ENCODE assay signal across 8 mouse cellular contexts in genomic region chr7:140048361-140049114, GRCm38 (mm10). TPM values are rescaled to one million over a fixed set of nuclear protein-coding genes. Genes with fewer than 3 reads are reported as not detected.
DNase-seq lines count a peak whose midpoint lies in the region; ATAC-seq and TF ChIP-seq lines count a peak whose summit lies in the region.

TSS of gene Msx3 (minus strand) at chr7:140049089.

- peak within 1 kb of the TSS; percentile 86 for H3K4me2 ChIP-seq in intestine, embryonic 16.5 days (ENCODE audit: low read depth, low read length)
- peak within 1 kb of the TSS; percentile 58 for H3K4me2 ChIP-seq in neural tube, embryonic 14.5 days (ENCODE audit: low read depth, low read length)

- H3K27ac ChIP-seq in layer of hippocampus, adult 2 months = no peak within 1 kb of the TSS
- no peak within 1 kb of the TSS for H3K27ac ChIP-seq in intestine, embryonic 16.5 days (ENCODE audit: low read length)
- H3K27ac ChIP-seq in neural tube, embryonic 14.5 days (ENCODE audit: low read depth, low read length) = no peak within 1 kb of the TSS

- 0 out of 2 replicates have a peak within 1 kb of the TSS, but pooled peaks have one; percentile 44 for H3K9ac ChIP-seq in intestine, embryonic 16.5 days (ENCODE audit: low read depth, low read length)
- peak within 1 kb of the TSS; percentile 32 for H3K9ac ChIP-seq in neural tube, embryonic 14.5 days (replicated peaks; ENCODE audit: low read depth, low read length)

- H3K36me3 ChIP-seq in intestine, embryonic 16.5 days (ENCODE audit: control insufficient read depth, insufficient read depth, low read length) = no peaks in the 10 kb centered on the region
- H3K36me3 ChIP-seq in neural tube, embryonic 14.5 days (ENCODE audit: control insufficient read depth, insufficient read depth, low read length) = no peaks in the 10 kb centered on the region

- intact Hi-C loops in gastrocnemius, postnatal 14 days (cut with DNase I; ENCODE audit: low total_unique reads) = no loop called here

- no peak for TF ChIP-seq CTCF in layer of hippocampus, adult 2 months (conservative IDR thresholded peaks at IDR 0.05)

- DNase-seq in layer of hippocampus, adult 2 months (ENCODE audit: low spot score in 2 of 2) = no peak
- no peak for DNase-seq in layer of hippocampus, adult 8-10 months (ENCODE audit: low spot score in 2 of 2)
- peak; percentile 36 for DNase-seq in embryo, embryonic 11 days
- DNase-seq in frontal cortex, postnatal 25 days (ENCODE audit: low spot score in 2 of 2) = no peak
- no peak for DNase-seq in cerebellum, postnatal 36 days
- no peak for DNase-seq in gastrocnemius, postnatal 14 days

- WGBS in intestine, embryonic 16.5 days = 1% methylated on average over 56 of the region's 56 CpGs
- WGBS in neural tube, embryonic 14.5 days = under 1% methylated on average over 56 of the region's 56 CpGs

- H3K27me3 ChIP-seq in intestine, embryonic 16.5 days (replicated peaks; ENCODE audit: control insufficient read depth, insufficient read depth, low read length) = peaks cover 76% of the 10 kb centered on the region
- H3K27me3 ChIP-seq in neural tube, embryonic 14.5 days (ENCODE audit: control insufficient read depth, insufficient read depth, low read length) = peaks cover 19% of the 10 kb centered on the region

- peak; percentile 31 for ATAC-seq in intestine, embryonic 16.5 days
- peak; percentile 60; the same call in 1 of the 2 replicates for ATAC-seq in neural tube, embryonic 14.5 days (ENCODE audit: low read depth)

- H3K4me1 ChIP-seq in intestine, embryonic 16.5 days (ENCODE audit: control insufficient read depth, insufficient read depth, low read length) = peaks cover 19% of the 10 kb centered on the region
- peaks cover 13% of the 10 kb centered on the region for H3K4me1 ChIP-seq in neural tube, embryonic 14.5 days (ENCODE audit: control insufficient read depth, insufficient read depth, low read length)

- H3K9me3 ChIP-seq in intestine, embryonic 16.5 days (ENCODE audit: control insufficient read depth, low read length) = no peaks in the 10 kb centered on the region
- no peaks in the 10 kb centered on the region for H3K9me3 ChIP-seq in neural tube, embryonic 14.5 days (ENCODE audit: control insufficient read depth, low read length)

- H3K4me3 ChIP-seq in layer of hippocampus, adult 2 months = peak within 1 kb of the TSS; percentile 46
- peak within 1 kb of the TSS; percentile 52 for H3K4me3 ChIP-seq in intestine, embryonic 16.5 days (ENCODE audit: low read length)
- H3K4me3 ChIP-seq in neural tube, embryonic 14.5 days (ENCODE audit: low read depth, low read length) = peak within 1 kb of the TSS; percentile 51

RNA-seq across cellular contexts. Expression of gene Msx3, which starts in this region (rescaled TPM):
- total RNA-seq in layer of hippocampus, adult 2 months (2021) = under 1 TPM in 1 of 2 experiments, not detected in 1; 0.15 TPM
- not detected for total RNA-seq in layer of hippocampus, adult 8-10 months (2022)
- polyA plus RNA-seq in intestine, embryonic 16.5 days (2015; fragmentation: Nextera tagmentation; extraction: Ambion mirVana) = not detected in 2 replicates
- polyA plus RNA-seq in neural tube, embryonic 14.5 days (2014; fragmentation: Nextera tagmentation; extraction: Ambion mirVana) = 6.6 and 8.1 TPM in 2 replicates
- total RNA-seq in gastrocnemius, postnatal 14 days (2021) = not detected

Comparison
In these comparisons a context has a peak if more than half of its experiments do, and no peak if none do; other contexts are left out.
1. Peak in ATAC-seq, H3K4me3 ChIP-seq, H3K9ac ChIP-seq and H3K4me2 ChIP-seq in intestine, embryonic 16.5 days; RNA of the gene not detected or under 1 TPM.